ENCODE assay signal across 8 mouse cellular contexts in genomic region chr6:124915942-124916694, GRCm38 (mm10). TPM values are rescaled to one million over a fixed set of nuclear protein-coding genes. Genes with fewer than 3 reads are reported as not detected.
DNase-seq lines count a peak whose midpoint lies in the region; ATAC-seq and TF ChIP-seq lines count a peak whose summit lies in the region.

No protein-coding gene starts in this region.

- no peak for TF ChIP-seq CTCF in bone marrow, adult 2 months (IDR thresholded peaks at IDR 0.05; ENCODE audit: control insufficient read depth, insufficient read depth, low read length)

- H3K4me3 ChIP-seq in erythroblast, embryonic 14.5 days (replicated peaks), result peak overlapping the region; percentile 63
- H3K4me3 ChIP-seq in bone marrow, adult 2 months (replicated peaks; ENCODE audit: control insufficient read depth, low read depth, low read length), result peak overlapping the region; percentile 11
- H3K4me3 ChIP-seq in limb, embryonic 15.5 days, result peak overlapping the region; percentile 94

- peaks cover 19% of the 10 kb centered on the region for H3K4me1 ChIP-seq in erythroblast, embryonic 14.5 days (ENCODE audit: control insufficient read depth)
- H3K4me1 ChIP-seq in bone marrow, adult 2 months (ENCODE audit: control insufficient read depth, insufficient read depth, low read length), result no peaks in the 10 kb centered on the region; the same call in 1 of the 2 replicates
- peaks cover 61% of the 10 kb centered on the region for H3K4me1 ChIP-seq in limb, embryonic 15.5 days

- H3K9me3 ChIP-seq in erythroblast, embryonic 14.5 days (ENCODE audit: control insufficient read depth, low read length), result peaks cover 9% of the 10 kb centered on the region; the same call in 1 of the 2 replicates
- no peaks in the 10 kb centered on the region for H3K9me3 ChIP-seq in limb, embryonic 15.5 days

- DNase-seq in frontal cortex, adult 2 months (ENCODE audit: extremely low spot score in 1 of 2, low spot score in 1 of 2), result peak; percentile 71 to 79
- peak; percentile 88 for DNase-seq in kidney, adult 9 months
- DNase-seq in right cerebral cortex, postnatal 14 days, result peak; percentile 64
- DNase-seq in spleen, adult 18-20 months, result no peak

- TF ChIP-seq POLR2A in bone marrow, adult 2 months (IDR thresholded peaks at IDR 0.05; ENCODE audit: borderline replicate concordance, control insufficient read depth, low read depth, low read length), result no peak

- WGBS in bone marrow, adult 2 months, result 39% methylated on average over 12 of the region's 12 CpGs
- 3% methylated on average over 12 of the region's 12 CpGs for WGBS in limb, embryonic 15.5 days

- no peak overlapping the region for H3K27ac ChIP-seq in bone marrow, adult 2 months (ENCODE audit: control insufficient read depth, insufficient read depth, low read depth, low read length, poor library complexity)
- peak overlapping the region; percentile 100 for H3K27ac ChIP-seq in limb, embryonic 15.5 days

- peak overlapping the region; percentile 90 for H3K4me2 ChIP-seq in limb, embryonic 15.5 days

- peaks cover 2% of the 10 kb centered on the region; the same call in 1 of the 2 replicates for H3K36me3 ChIP-seq in erythroblast, embryonic 14.5 days (ENCODE audit: control insufficient read depth)
- peaks cover 31% of the 10 kb centered on the region for H3K36me3 ChIP-seq in limb, embryonic 15.5 days

- no peak for ATAC-seq in erythroblast, adult 5-6 weeks (replicated peaks; ENCODE audit: low FRiP score, poor library complexity, severe bottlenecking)
- no peak for ATAC-seq in limb, embryonic 15.5 days (ENCODE audit: insufficient number of reproducible peaks, low FRiP score, low TSS enrichment, low read depth)

- H3K27me3 ChIP-seq in erythroblast, embryonic 14.5 days (ENCODE audit: control insufficient read depth), result peaks cover 98% of the 10 kb centered on the region
- no peaks in the 10 kb centered on the region for H3K27me3 ChIP-seq in limb, embryonic 15.5 days

- peak overlapping the region; percentile 98 for H3K9ac ChIP-seq in limb, embryonic 15.5 days

RNA-seq across cellular contexts. Expression of gene Ptms, which starts 3.8 kb away (rescaled TPM):
- 2.6 and 3.1 TPM in 2 replicates for polyA plus RNA-seq in erythroblast, embryonic 14.5 days (2012)
- 26.1 and 31.3 TPM in 2 replicates for total RNA-seq in erythroblast, adult 5-6 weeks (2015; ENCODE audit: low replicate concordance)
- 12.0 and 21.8 TPM in 2 replicates for total RNA-seq in erythroblast, adult 5-6 weeks (2017; ENCODE audit: low replicate concordance)
- polyA plus RNA-seq in bone marrow, adult 2 months (2011; ENCODE audit: insufficient read depth, insufficient read length, low replicate concordance, missing spikeins), result 157 and 192 TPM in 2 replicates
- 1,541 and 1,645 TPM in 2 replicates for polyA plus RNA-seq in frontal cortex, adult 2 months (2012; rRNA removed)
- 241 and 331 TPM in 2 replicates for polyA plus RNA-seq in limb, embryonic 15.5 days (2015; fragmentation: Nextera tagmentation; extraction: Ambion mirVana)

RNA-seq across cellular contexts. Expression of gene Lag3, which starts 4.6 kb away (rescaled TPM):
- not detected in 2 replicates for polyA plus RNA-seq in erythroblast, embryonic 14.5 days (2012)
- 1.0 and 2.7 TPM in 2 replicates for total RNA-seq in erythroblast, adult 5-6 weeks (2015; ENCODE audit: low replicate concordance)
- total RNA-seq in erythroblast, adult 5-6 weeks (2017; ENCODE audit: low replicate concordance), result 0.51 TPM in 1 of 2 replicates, not detected in the other
- 2.9 and 7.6 TPM in 2 replicates for polyA plus RNA-seq in bone marrow, adult 2 months (2011; ENCODE audit: insufficient read depth, insufficient read length, low replicate concordance, missing spikeins)
- polyA plus RNA-seq in frontal cortex, adult 2 months (2012; rRNA removed), result 5.9 and 6.0 TPM in 2 replicates
- 2.3 TPM in 2 replicates for polyA plus RNA-seq in limb, embryonic 15.5 days (2015; fragmentation: Nextera tagmentation; extraction: Ambion mirVana)

RNA-seq across cellular contexts. Expression of gene Mlf2, which starts 15.1 kb away (rescaled TPM):
- polyA plus RNA-seq in erythroblast, embryonic 14.5 days (2012), result 21.9 and 22.2 TPM in 2 replicates
- total RNA-seq in erythroblast, adult 5-6 weeks (2015; ENCODE audit: low replicate concordance), result 11.7 and 13.4 TPM in 2 replicates
- 14.1 and 20.7 TPM in 2 replicates for total RNA-seq in erythroblast, adult 5-6 weeks (2017; ENCODE audit: low replicate concordance)
- 45.8 and 74.0 TPM in 2 replicates for polyA plus RNA-seq in bone marrow, adult 2 months (2011; ENCODE audit: insufficient read depth, insufficient read length, low replicate concordance, missing spikeins)
- 689 and 754 TPM in 2 replicates for polyA plus RNA-seq in frontal cortex, adult 2 months (2012; rRNA removed)
- 352 and 365 TPM in 2 replicates for polyA plus RNA-seq in limb, embryonic 15.5 days (2015; fragmentation: Nextera tagmentation; extraction: Ambion mirVana)

RNA-seq across cellular contexts. Expression of gene Cd4, which starts 28.1 kb away (rescaled TPM):
- not detected in 2 replicates for polyA plus RNA-seq in erythroblast, embryonic 14.5 days (2012)
- total RNA-seq in erythroblast, adult 5-6 weeks (2015; ENCODE audit: low replicate concordance), result 6.3 and 6.9 TPM in 2 replicates
- total RNA-seq in erythroblast, adult 5-6 weeks (2017; ENCODE audit: low replicate concordance), result 0.70 and 0.94 TPM in 2 replicates
- polyA plus RNA-seq in bone marrow, adult 2 months (2011; ENCODE audit: insufficient read depth, insufficient read length, low replicate concordance, missing spikeins), result 3.5 and 3.6 TPM in 2 replicates
- polyA plus RNA-seq in frontal cortex, adult 2 months (2012; rRNA removed), result 0.64 and 1.3 TPM in 2 replicates
- 0.24 and 0.31 TPM in 2 replicates for polyA plus RNA-seq in limb, embryonic 15.5 days (2015; fragmentation: Nextera tagmentation; extraction: Ambion mirVana)

RNA-seq across cellular contexts. Expression of gene Cops7a, which starts 49.2 kb away (rescaled TPM):
- 2.7 TPM in 2 replicates for polyA plus RNA-seq in erythroblast, embryonic 14.5 days (2012)
- total RNA-seq in erythroblast, adult 5-6 weeks (2015; ENCODE audit: low replicate concordance), result 10.2 and 16.5 TPM in 2 replicates
- 5.6 and 7.7 TPM in 2 replicates for total RNA-seq in erythroblast, adult 5-6 weeks (2017; ENCODE audit: low replicate concordance)
- polyA plus RNA-seq in bone marrow, adult 2 months (2011; ENCODE audit: insufficient read depth, insufficient read length, low replicate concordance, missing spikeins), result 18.1 and 33.0 TPM in 2 replicates
- polyA plus RNA-seq in frontal cortex, adult 2 months (2012; rRNA removed), result 261 and 265 TPM in 2 replicates
- polyA plus RNA-seq in limb, embryonic 15.5 days (2015; fragmentation: Nextera tagmentation; extraction: Ambion mirVana), result 146 and 160 TPM in 2 replicates

Comparison
In these comparisons a context has a peak if more than half of its experiments do, and no peak if none do; other contexts are left out.
1. H3K4me3 ChIP-seq: peak in every context shown above with its lines; median percentile 94 in limb, embryonic 15.5 days; 63 in erythroblast, embryonic 14.5 days; 11 in bone marrow, adult 2 months.
2. DNase-seq: peak in frontal cortex, adult 2 months (2 of 2), kidney, adult 9 months (single experiment) and right cerebral cortex, postnatal 14 days (single experiment); none in spleen, adult 18-20 months (0 of 2).
3. RNA of gene Ptms, which starts 3.8 kb away (polyA plus RNA-seq): 1,541 to 1,645 TPM in frontal cortex, adult 2 months, 241 to 331 TPM in limb, embryonic 15.5 days and 157 to 192 TPM in bone marrow, adult 2 months; 2.6 to 3.1 TPM in erythroblast, embryonic 14.5 days; every median in the first group is over 10 times any median in the second.